Mouse (Mus musculus): ENCODE data around the gene Zfp335. TPM values are rescaled to one million over a fixed set of nuclear protein-coding genes. Genes with fewer than 3 reads are reported as not detected.

Zfp335 gene
- total RNA-seq, 2 experiments from 2014 or later: 20.7 to 21.7 TPM

Other genes starting within 250 kb of the Zfp335 start
- not detected for gene Wfdc11, start 237.7 kb downstream of the Zfp335 start, total RNA-seq (2021)
- gene Wfdc13, start 226.7 kb downstream of the Zfp335 start, total RNA-seq (2021): not detected
- gene Spint4, start 213.3 kb downstream of the Zfp335 start, total RNA-seq (2021): not detected
- gene Spint5, start 196.5 kb downstream of the Zfp335 start, total RNA-seq (2021): not detected
- gene Wfdc3, start 165.8 kb downstream of the Zfp335 start, total RNA-seq (2021): under 1 TPM; 0.90 to 0.92 TPM
- gene Dnttip1, start 165.8 kb downstream of the Zfp335 start, total RNA-seq (2021): 10 to 100 TPM; 50.1 to 54.2 TPM
- gene Ube2c, start 141.9 kb downstream of the Zfp335 start, total RNA-seq (2021): 10 to 100 TPM; 48.4 to 64.6 TPM
- gene Tnnc2, start 131.8 kb downstream of the Zfp335 start, total RNA-seq (2021): 100 to 1,000 TPM in 1 of 2 experiments, 10 to 100 TPM in 1; 94.0 to 231 TPM
- 10 to 100 TPM; 40.5 to 42.9 TPM for gene Snx21, start 125.9 kb downstream of the Zfp335 start, total RNA-seq (2021)
- gene Acot8, start 106.9 kb downstream of the Zfp335 start, total RNA-seq (2021): 10 to 100 TPM; 30.1 to 31.3 TPM
- gene Zswim3, start 106.7 kb downstream of the Zfp335 start, total RNA-seq (2021): 1 to 10 TPM; 3.8 to 4.5 TPM
- gene Zswim1, start 89.1 kb downstream of the Zfp335 start, total RNA-seq (2021): 10 to 100 TPM; 10.7 to 11.0 TPM
- 1 to 10 TPM in 1 of 2 experiments, under 1 TPM in 1; 0.76 to 1.7 TPM for gene Spata25, start 83.2 kb downstream of the Zfp335 start, total RNA-seq (2021)
- gene Ctsa, start 78.9 kb downstream of the Zfp335 start, total RNA-seq (2021): 100 to 1,000 TPM; 140 to 158 TPM
- 1 to 10 TPM; 5.4 to 7.4 TPM for gene Neurl2, start 78.3 kb downstream of the Zfp335 start, total RNA-seq (2021)
- 10 to 100 TPM; 25.7 to 28.9 TPM for gene Pltp, start 54.0 kb downstream of the Zfp335 start, total RNA-seq (2021)
- 10 to 100 TPM; 78.8 to 80.7 TPM for gene Pcif1, start 32.5 kb downstream of the Zfp335 start, total RNA-seq (2021)
- gene Mmp9, start 29.0 kb upstream of the Zfp335 start, total RNA-seq (2021): 1 to 10 TPM; 3.4 to 5.7 TPM
- gene Slc12a5, start 49.0 kb upstream of the Zfp335 start, total RNA-seq (2021): 10 to 100 TPM; 12.7 to 14.0 TPM
- gene Ncoa5, start 123.1 kb upstream of the Zfp335 start, total RNA-seq (2021): 10 to 100 TPM; 43.7 to 50.1 TPM
- gene Cd40, start 143.9 kb upstream of the Zfp335 start, total RNA-seq (2021): 1 to 10 TPM; 6.3 to 8.5 TPM
- not detected for gene 1700025C18Rik, start 179.0 kb upstream of the Zfp335 start, total RNA-seq (2021)

Measured in adrenal gland, postnatal 4 days (tissue).